Mouse (Mus musculus): ENCODE measurements around the gene Kcnj8. TPM values are rescaled to one million over a fixed set of nuclear protein-coding genes. Genes with fewer than 3 reads are reported as not detected.

Gene Kcnj8
- total and polyA plus RNA-seq, 3 experiments: not detected

- no peaks in the 10 kb centered on the region for H3K79me2 ChIP-seq (ENCODE audit: control insufficient read depth, insufficient read depth, low read length, poor library complexity)
- H3K27me3 ChIP-seq (ENCODE audit: control insufficient read depth in 1 of 2, insufficient read depth in 2 of 2, low read length in 2 of 2): no peaks in the 10 kb centered on the region
- H3K4me1 ChIP-seq (ENCODE audit: control insufficient read depth in 1 of 2, insufficient read depth in 2 of 2, low read length in 2 of 2): no peaks in the 10 kb centered on the region
- H3K9me3 ChIP-seq (replicated peaks; ENCODE audit: insufficient read depth, low read length): no peaks in the 10 kb centered on the region
- no peak overlapping the region for H3K4me3 ChIP-seq (ENCODE audit: control insufficient read depth in 1 of 2, insufficient read depth in 1 of 2, low read depth in 2 of 2, low read length in 2 of 2)
- TF ChIP-seq E2F4 (IDR thresholded peaks at IDR 0.05; ENCODE audit: borderline replicate concordance, low read depth, low read length) (no peak), MAZ (IDR thresholded peaks at IDR 0.05; ENCODE audit: low read depth, low read length) (no peak), SIN3A (IDR thresholded peaks at IDR 0.05; ENCODE audit: low read length) (no peak), ZNF384 (IDR thresholded peaks at IDR 0.05; ENCODE audit: low read depth, low read length) (no peak), MXI1 (IDR thresholded peaks at IDR 0.05; ENCODE audit: low read depth, low read length) (no peak), ZC3H11A (IDR thresholded peaks at IDR 0.05; ENCODE audit: low read depth, low read length) (no peak), MAFK (IDR thresholded peaks at IDR 0.05; ENCODE audit: borderline replicate concordance, low read depth, low read length) (no peak), UBTF (IDR thresholded peaks at IDR 0.05; ENCODE audit: borderline replicate concordance, insufficient read depth, low read depth, low read length) (no peak), USF2 (IDR thresholded peaks at IDR 0.05; ENCODE audit: borderline replicate concordance in 1 of 2, insufficient read depth in 1 of 2, low read depth in 1 of 2, low read length in 2 of 2) (no peak), ELF1 (IDR thresholded peaks at IDR 0.05; ENCODE audit: low read depth, low read length) (no peak), MYB (IDR thresholded peaks at IDR 0.05; ENCODE audit: low read depth, low read length) (no peak), RCOR1 (IDR thresholded peaks at IDR 0.05; ENCODE audit: low read depth, low read length) (no peak), ETS1 (IDR thresholded peaks at IDR 0.05; ENCODE audit: low read depth, low read length) (no peak), POLR2A (IDR thresholded peaks at IDR 0.05; ENCODE audit: control insufficient read depth in 1 of 2, insufficient read depth in 1 of 2, low read depth in 1 of 2, low read length in 2 of 2, poor library complexity in 1 of 2) (no peak), JUND (IDR thresholded peaks at IDR 0.05; ENCODE audit: low read depth, low read length) (no peak), TCF12 (IDR thresholded peaks at IDR 0.05; ENCODE audit: low read depth, low read length) (no peak), NRF1 (IDR thresholded peaks at IDR 0.05; ENCODE audit: insufficient read depth, low read depth, low read length, poor library complexity, severe bottlenecking) (no peak)
- DNase-seq (ENCODE audit: low read depth, low spot score): no peak
- H3K9ac ChIP-seq (ENCODE audit: control insufficient read depth, low read depth, low read length, poor library complexity, severe bottlenecking): no peak overlapping the region
- H3K36me3 ChIP-seq (ENCODE audit: control insufficient read depth in 1 of 2, insufficient read depth in 2 of 2, low read length in 2 of 2): no peaks in the 10 kb centered on the region
- no peak overlapping the region for H3K27ac ChIP-seq (ENCODE audit: control insufficient read depth, low read depth, low read length)
Measured at GRCm38 (mm10) chr6:142542082-142542799, 29.2 kb downstream of the Kcnj8 start.

GRCm38 (mm10) chr6:142540561-142541160 is 30.8 kb downstream of the Kcnj8 start:
- Histone ChIP-seq H3K4me3 (ENCODE audit: control insufficient read depth in 1 of 2, insufficient read depth in 1 of 2, low read depth in 2 of 2, low read length in 2 of 2) (no peak overlapping the region), H3K9me3 (replicated peaks; ENCODE audit: insufficient read depth, low read length) (no peaks in the 10 kb centered on the region), H3K79me2 (ENCODE audit: control insufficient read depth, insufficient read depth, low read length, poor library complexity) (no peaks in the 10 kb centered on the region), H3K36me3 (ENCODE audit: control insufficient read depth in 1 of 2, insufficient read depth in 2 of 2, low read length in 2 of 2) (no peaks in the 10 kb centered on the region), H3K4me1 (ENCODE audit: control insufficient read depth in 1 of 2, insufficient read depth in 2 of 2, low read length in 2 of 2) (no peaks in the 10 kb centered on the region), H3K9ac (ENCODE audit: control insufficient read depth, low read depth, low read length, poor library complexity, severe bottlenecking) (no peak overlapping the region), H3K27me3 (ENCODE audit: control insufficient read depth in 1 of 2, insufficient read depth in 2 of 2, low read length in 2 of 2) (no peaks in the 10 kb centered on the region), H3K27ac (ENCODE audit: control insufficient read depth, low read depth, low read length) (no peak overlapping the region)
- TF ChIP-seq ELF1 (IDR thresholded peaks at IDR 0.05; ENCODE audit: low read depth, low read length) (no peak), CHD1 (IDR thresholded peaks at IDR 0.05; ENCODE audit: low read depth, low read length) (no peak), CTCF (IDR thresholded peaks at IDR 0.05 in 2 of 3, conservative IDR thresholded peaks at IDR 0.05 in 1 of 3; ENCODE audit: control insufficient read depth in 1 of 3, insufficient read depth in 1 of 3, low read depth in 2 of 3, low read length in 3 of 3, poor library complexity in 1 of 3, severe bottlenecking in 1 of 3) (no peak), POLR2AphosphoS2 (IDR thresholded peaks at IDR 0.05; ENCODE audit: low read length) (no peak), E2F4 (IDR thresholded peaks at IDR 0.05; ENCODE audit: borderline replicate concordance, low read depth, low read length) (no peak), MYB (IDR thresholded peaks at IDR 0.05; ENCODE audit: low read depth, low read length) (no peak), ZC3H11A (IDR thresholded peaks at IDR 0.05; ENCODE audit: low read depth, low read length) (no peak), MAZ (IDR thresholded peaks at IDR 0.05; ENCODE audit: low read depth, low read length) (no peak), NELFE (IDR thresholded peaks at IDR 0.05; ENCODE audit: low read depth, low read length) (no peak), MAX (IDR thresholded peaks at IDR 0.05; ENCODE audit: low read length) (no peak), MAFK (IDR thresholded peaks at IDR 0.05; ENCODE audit: borderline replicate concordance, low read depth, low read length) (no peak), MYC (IDR thresholded peaks at IDR 0.05; ENCODE audit: low read depth, low read length) (no peak), MXI1 (IDR thresholded peaks at IDR 0.05; ENCODE audit: low read depth, low read length) (no peak), POLR2A (IDR thresholded peaks at IDR 0.05; ENCODE audit: control insufficient read depth in 1 of 2, insufficient read depth in 1 of 2, low read depth in 1 of 2, low read length in 2 of 2, poor library complexity in 1 of 2) (no peak), MEF2A (IDR thresholded peaks at IDR 0.05; ENCODE audit: extremely low read depth, insufficient replicate concordance, low read depth, low read length, poor library complexity, severe bottlenecking) (no peak), TCF12 (IDR thresholded peaks at IDR 0.05; ENCODE audit: low read depth, low read length) (no peak), HCFC1 (IDR thresholded peaks at IDR 0.05; ENCODE audit: low read depth, low read length) (no peak), EP300 (IDR thresholded peaks at IDR 0.05; ENCODE audit: low read depth in 1 of 2, low read length in 2 of 2) (no peak), TAL1 (IDR thresholded peaks at IDR 0.05; ENCODE audit: low read length) (no peak)
- no peak for DNase-seq (ENCODE audit: low read depth, low spot score)

All from MEL (cell line).